Mouse (Mus musculus) skeletal muscle tissue, adult 2 months (tissue): ENCODE results near the gene Fignl2.

Source experiments
- DNase-seq: peaks from one replicate; pipeline ENCODE4 v3.0.0-alpha.2; 2012; ENCODE audit warnings: low read depth, low spot score

Gene Fignl2

GRCm38 (mm10) chr15:101066920-101067696 lies 11.3 kb downstream of the Fignl2 start:
- no peak for DNase-seq

DNA sequence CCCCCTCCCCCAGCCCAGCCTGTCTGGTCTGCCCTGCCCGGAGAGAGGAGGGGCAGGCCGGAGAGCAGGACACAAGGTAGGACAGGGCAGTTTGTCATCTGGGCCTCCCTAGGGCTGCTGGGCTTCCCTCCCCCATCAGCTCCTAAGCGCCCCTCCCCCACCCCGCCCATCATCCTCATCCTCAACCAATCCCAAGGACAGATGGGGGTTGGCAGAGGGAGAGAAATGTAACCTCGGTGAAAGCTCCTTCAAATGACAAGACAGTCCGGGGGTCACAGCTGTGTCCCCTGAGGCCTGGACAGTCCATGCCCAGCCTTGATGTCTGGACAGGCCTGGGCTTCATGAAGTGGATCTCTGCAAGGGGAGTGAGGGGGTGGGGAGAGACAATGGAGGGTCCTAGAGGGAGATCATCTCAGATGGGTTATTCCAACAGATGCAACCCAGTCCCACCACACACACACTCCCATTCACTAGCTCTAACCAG lies 12.0 kb downstream of the Fignl2 start:
- no peak for DNase-seq

DNA sequence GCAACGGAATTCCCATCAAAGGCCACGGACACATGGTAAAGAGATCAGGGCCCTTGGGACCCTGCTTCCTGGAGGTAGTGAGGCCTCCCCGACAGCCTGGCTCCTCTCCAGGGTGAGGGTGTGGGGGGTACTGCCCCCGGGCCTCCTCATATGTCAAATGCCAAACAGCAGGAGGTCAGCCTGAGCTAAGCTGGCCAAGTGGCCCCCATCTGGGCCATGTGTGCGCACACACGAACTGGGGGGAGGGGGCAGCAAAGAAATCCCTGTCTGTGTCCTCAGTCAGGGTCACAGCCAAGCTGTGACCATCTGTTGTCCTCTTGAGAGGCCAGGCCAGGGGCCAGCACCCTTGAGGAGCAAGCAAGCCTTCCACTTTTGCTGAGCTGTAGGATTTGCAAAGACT lies 13.3 kb downstream of the Fignl2 start:
- no peak for DNase-seq

DNA sequence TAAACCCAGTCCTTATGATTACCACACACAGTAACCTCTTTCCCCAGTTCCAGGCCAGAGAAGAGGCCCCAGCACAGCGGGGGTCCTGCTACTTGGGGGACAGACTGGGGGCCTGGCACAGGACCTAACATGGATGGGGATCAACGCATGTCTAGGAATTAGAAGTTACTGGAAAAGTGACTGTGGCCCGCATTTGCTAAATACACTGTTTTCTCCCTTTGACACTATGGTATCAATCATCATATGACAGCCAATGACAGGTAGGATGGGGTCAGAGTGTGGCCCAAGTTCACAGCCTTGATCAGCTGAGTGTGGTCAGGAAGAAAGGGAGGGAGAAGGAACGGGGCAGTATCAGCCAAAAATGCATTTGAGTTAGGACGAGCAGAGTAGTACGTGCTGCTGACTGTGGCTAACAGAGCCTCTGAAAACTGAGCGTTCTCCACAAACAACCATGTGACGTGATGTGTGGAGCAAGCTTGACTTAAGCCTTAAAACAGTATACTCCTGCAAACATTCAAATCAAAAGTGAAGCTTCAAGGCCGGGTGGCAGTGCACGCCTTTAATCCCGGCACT lies 18.0 kb downstream of the Fignl2 start:
- DNase-seq: no peak

- no peak for DNase-seq
Measured at GRCm38 (mm10) chr15:101059570-101060279, 18.6 kb downstream of the Fignl2 start.

GRCm38 (mm10) chr15:101056225-101056624 lies 22.1 kb downstream of the Fignl2 start:
- DNase-seq: no peak

DNA sequence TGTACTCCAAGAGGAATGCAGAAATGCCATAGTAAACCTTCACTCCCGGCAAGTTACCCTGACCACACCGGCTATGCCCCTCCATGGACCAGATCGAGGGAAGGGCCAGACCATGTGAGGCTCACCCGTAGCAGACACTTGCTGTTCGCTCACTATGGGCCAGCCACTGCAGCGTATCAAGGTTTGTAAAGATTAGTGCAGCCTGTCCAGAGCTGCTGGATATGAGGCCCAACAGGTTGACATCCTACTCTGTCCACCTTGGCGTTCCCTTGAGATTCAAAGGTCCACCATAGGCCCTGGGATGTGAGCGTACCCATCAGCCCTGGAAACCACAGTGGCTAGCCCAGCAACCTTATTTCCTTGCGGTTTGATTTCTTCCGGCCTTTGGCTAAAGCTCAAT lies 23.8 kb downstream of the Fignl2 start:
- DNase-seq: no peak

GRCm38 (mm10) chr15:101053832-101054459 lies 24.4 kb downstream of the Fignl2 start:
- DNase-seq: no peak

DNA sequence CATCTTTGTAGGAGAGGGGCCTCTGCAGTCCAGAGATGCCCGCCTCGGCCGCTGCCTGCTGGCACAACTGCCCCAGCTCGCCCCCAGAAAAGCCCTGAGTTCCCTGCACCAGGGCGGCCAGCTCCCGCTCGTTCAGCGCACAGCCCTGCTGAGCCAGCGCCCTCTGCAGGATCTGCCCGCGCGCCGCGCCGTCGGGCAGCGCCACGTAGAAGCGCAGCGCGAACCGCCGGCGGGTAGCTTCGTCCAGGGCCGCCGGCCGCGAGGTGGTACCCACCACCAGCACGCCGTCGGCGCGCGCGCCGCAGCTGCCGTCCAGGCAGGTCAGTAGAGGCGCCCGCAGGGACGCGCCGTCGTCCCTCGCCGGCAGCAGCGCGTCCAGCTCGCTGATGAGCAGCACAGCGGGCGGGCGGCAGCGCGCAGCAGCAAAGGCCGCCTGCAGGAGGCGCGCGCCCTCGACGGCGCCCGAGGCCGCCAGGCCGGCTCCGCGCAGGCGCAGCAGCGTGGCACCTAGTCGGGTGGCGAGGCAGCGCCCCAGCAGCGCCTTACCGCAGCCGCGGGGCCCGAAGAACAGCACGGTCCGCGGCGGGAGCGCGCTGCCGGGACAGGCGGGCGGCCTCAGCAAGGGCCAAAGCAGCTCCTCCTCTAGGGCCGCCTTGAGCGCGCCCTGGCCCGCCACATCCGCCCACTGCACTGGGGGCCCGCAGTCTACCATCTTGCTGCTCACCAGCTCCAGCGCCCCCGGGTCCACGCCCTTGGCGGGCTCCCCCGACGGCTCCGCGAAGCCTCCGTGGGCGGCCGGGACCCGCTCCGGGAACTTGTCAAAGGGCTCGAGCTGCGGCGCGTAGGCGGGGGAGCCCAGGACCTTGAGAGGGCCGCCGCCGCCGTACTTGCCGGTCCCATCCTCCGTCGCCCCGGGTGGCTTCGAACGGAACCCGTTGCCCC lies 25.5 kb downstream of the Fignl2 start:
- DNase-seq: no peak

DNA sequence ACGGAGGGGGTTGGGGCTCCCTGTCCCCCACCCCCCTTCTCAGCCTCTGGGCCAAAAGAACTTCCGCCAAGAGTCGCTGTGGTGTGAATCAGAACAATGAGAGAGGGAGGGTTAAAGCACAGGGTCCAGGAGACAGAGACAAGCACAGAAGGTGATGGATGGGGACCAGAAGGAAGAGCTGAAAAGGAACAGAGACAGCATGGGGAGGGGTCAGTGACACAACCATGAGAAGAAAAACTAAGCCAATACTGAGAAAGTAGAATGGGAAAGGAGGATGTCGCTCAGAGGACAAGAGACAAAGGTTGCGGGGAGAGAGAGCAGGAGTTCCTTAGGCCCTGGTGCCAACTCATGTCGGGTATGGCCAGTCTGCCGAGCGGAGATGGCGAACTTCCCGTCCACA lies 26.5 kb downstream of the Fignl2 start:
- DNase-seq: no peak

DNA sequence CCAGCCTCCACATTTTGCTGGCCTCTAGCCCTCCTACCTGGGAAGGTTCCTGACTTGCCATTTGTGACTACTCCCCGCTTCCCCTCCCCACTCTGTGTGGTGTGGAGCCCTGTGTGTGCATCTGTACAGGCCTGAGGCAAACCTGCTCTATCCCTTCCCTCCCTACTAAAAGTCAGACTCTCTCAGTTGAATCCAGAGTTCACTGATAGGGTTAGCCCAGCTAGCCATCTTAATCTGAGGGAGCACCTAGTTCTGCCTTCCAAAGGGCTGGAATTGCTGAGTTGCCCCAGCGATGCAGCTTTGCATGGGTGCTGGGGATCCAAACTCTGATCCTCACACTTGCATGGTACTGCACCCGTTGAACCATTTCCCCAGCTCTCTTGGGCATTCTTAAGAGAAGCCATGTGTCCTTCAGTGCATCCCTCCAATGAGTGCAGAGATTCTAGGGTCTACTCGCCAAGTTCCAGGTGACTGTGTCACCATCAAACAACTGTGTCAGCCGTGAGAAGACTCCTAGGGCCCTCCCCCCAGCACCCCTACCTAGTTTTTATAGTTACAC lies 29.9 kb downstream of the Fignl2 start:
- no peak for DNase-seq

DNA sequence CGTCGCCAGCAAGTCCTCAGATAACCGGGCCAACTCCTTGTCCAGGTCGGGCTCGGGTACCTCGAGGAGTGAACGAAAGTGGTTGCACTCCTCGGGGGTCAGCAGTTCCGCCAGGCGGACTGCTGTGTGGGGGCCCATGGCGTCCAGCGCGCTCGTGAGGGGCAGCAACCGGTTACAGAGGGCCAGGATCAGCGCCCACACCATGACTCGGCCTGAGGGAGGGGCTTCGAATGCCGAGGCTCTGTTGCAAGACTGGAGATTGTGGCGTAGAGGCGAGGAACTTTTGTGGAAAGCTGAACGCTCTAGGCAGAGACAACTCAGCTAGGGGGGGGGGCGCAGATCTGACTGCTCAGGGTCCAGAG lies 31.2 kb downstream of the Fignl2 start, which contains the start of gene Gm47841:
Gene Gm47841, minus strand, starts transcription at position 204 of the 362 bp plus-strand sequence.
- DNase-seq: no peak

GRCm38 (mm10) chr15:101046527-101047193 lies 31.7 kb downstream of the Fignl2 start:
- no peak for DNase-seq

- no peak for DNase-seq
Measured at GRCm38 (mm10) chr15:101046039-101046526, 32.3 kb downstream of the Fignl2 start.

GRCm38 (mm10) chr15:101044531-101044930 lies 33.8 kb downstream of the Fignl2 start:
- DNase-seq: no peak

DNA sequence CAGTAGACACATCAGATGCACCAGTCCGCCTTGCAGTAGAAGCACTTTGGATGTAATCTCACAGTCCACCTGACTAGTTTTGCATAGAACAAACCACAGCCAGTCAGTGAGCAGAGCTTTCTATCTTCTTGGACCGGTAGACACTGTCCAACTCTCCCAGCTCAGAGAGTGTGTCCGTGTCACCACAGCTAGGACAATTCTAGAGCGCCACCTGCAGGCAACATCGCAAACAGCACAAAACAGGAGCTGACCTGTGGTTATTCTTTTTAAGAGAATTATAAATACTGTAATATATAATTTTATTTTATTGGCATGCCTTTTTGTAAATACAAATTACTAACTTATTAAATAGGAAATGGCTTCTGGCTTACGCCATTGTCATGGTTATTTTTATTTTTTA lies 35.8 kb downstream of the Fignl2 start:
- DNase-seq: no peak

GRCm38 (mm10) chr15:101041966-101042365 lies 36.4 kb downstream of the Fignl2 start:
- no peak for DNase-seq

DNA sequence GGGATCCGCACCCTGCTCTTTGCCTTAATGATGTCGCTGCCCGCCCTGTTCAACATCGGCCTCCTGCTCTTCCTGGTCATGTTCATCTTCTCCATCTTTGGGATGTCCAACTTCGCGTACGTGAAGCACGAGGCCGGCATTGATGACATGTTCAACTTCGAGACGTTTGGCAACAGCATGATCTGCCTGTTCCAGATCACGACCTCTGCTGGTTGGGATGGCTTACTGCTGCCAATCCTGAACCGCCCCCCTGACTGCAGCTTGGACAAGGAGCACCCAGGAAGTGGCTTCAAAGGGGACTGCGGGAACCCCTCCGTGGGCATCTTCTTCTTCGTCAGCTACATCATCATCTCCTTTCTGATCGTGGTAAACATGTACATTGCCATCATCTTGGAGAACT lies 38.7 kb downstream of the Fignl2 start:
- no peak for DNase-seq

DNA sequence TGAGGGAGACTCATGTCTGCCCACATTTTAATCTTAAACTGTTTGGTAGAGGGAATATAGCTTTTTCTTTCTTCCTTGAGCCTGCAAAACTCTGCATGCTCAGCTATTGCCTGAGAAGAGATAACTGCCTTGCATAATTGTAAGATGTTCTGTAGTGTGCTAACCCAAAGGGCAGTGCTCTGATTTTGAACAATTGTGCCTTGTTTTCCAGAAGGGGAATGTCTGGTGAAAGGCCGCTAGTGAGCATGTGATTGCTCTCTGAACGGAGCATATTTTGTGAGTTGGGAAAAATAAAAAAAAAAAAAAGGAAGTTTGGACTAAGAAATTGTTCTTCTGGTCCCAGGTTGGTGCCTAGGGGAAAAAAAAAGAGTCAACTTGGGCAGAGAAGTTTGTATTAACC lies 49.4 kb downstream of the Fignl2 start:
- no peak for DNase-seq

- DNase-seq: no peak
Measured at GRCm38 (mm10) chr15:101011352-101011751, 67.0 kb downstream of the Fignl2 start.
